8 mouse cellular contexts compared by ENCODE assay signal in genomic region chrX:155215501-155216248, GRCm38 (mm10). TPM values are rescaled to one million over a fixed set of nuclear protein-coding genes. Genes with fewer than 3 reads are reported as not detected.
A peak's percentile ranks its signal among the peaks of the same experiment; 100 is the strongest.
DNase-seq lines count a peak whose midpoint lies in the region; ATAC-seq and TF ChIP-seq lines count a peak whose summit lies in the region.

No protein-coding gene starts in this region.

- no peak overlapping the region; the same call in 1 of the 2 replicates for H3K27ac ChIP-seq in embryonic facial prominence, embryonic 10.5 days (replicated peaks)
- H3K27ac ChIP-seq in heart, embryonic 10.5 days, result peak overlapping the region; percentile 80
- H3K27ac ChIP-seq in lung, postnatal 0 days (ENCODE audit: low read length), result peak overlapping the region; percentile 91

- peak overlapping the region; percentile 62 for H3K4me3 ChIP-seq in embryonic facial prominence, embryonic 10.5 days
- H3K4me3 ChIP-seq in heart, embryonic 10.5 days, result peak overlapping the region; percentile 63
- peak overlapping the region; percentile 64 for H3K4me3 ChIP-seq in lung, postnatal 0 days (ENCODE audit: low read depth, low read length)

- peak; percentile 15 to 29 for DNase-seq in CD8-positive naive resting alpha-beta T cell, adult 2 months (ENCODE audit: low read depth in 2 of 2, low spot score in 2 of 2)
- peak; percentile 32 to 37 for DNase-seq in adrenal gland, adult 18-20 months (ENCODE audit: low spot score in 2 of 2)
- peak; percentile 38 for DNase-seq in embryonic facial prominence, embryonic 10.5 days (ENCODE audit: low spot score)
- peak; percentile 70 for DNase-seq in heart, embryonic 10.5 days (ENCODE audit: low spot score)
- peak; percentile 33 to 37 for DNase-seq in kidney, adult 8-10 months
- peak; percentile 35 for DNase-seq in lung, postnatal 0 days (ENCODE audit: low spot score)
- DNase-seq in retina, postnatal 7 days (ENCODE audit: low read depth, low spot score), result peak; percentile 2
- no peak for DNase-seq in ovary, adult 18-20 months (ENCODE audit: low spot score)

- peak; percentile 52 for ATAC-seq in lung, postnatal 0 days

- no peaks in the 10 kb centered on the region for H3K27me3 ChIP-seq in embryonic facial prominence, embryonic 10.5 days (replicated peaks; ENCODE audit: low read depth, poor library complexity, severe bottlenecking)
- H3K27me3 ChIP-seq in heart, embryonic 10.5 days (ENCODE audit: insufficient read depth, poor library complexity, severe bottlenecking), result no peaks in the 10 kb centered on the region
- no peaks in the 10 kb centered on the region for H3K27me3 ChIP-seq in lung, postnatal 0 days (replicated peaks; ENCODE audit: insufficient read depth, low read length)

- peak overlapping the region; percentile 52 for H3K4me2 ChIP-seq in lung, postnatal 0 days (replicated peaks; ENCODE audit: low read depth, low read length)

- TF ChIP-seq CTCF in lung, postnatal 0 days (IDR thresholded peaks at IDR 0.05), result no peak

- no peaks in the 10 kb centered on the region for H3K36me3 ChIP-seq in embryonic facial prominence, embryonic 10.5 days (replicated peaks)
- H3K36me3 ChIP-seq in heart, embryonic 10.5 days, result no peaks in the 10 kb centered on the region
- no peaks in the 10 kb centered on the region for H3K36me3 ChIP-seq in lung, postnatal 0 days (ENCODE audit: insufficient read depth, low read length)

- TF ChIP-seq EP300 in lung, postnatal 0 days (IDR thresholded peaks at IDR 0.05), result no peak

- peak overlapping the region; percentile 59 for H3K9ac ChIP-seq in lung, postnatal 0 days (replicated peaks; ENCODE audit: low read depth)

- no peaks in the 10 kb centered on the region for H3K4me1 ChIP-seq in embryonic facial prominence, embryonic 10.5 days
- H3K4me1 ChIP-seq in heart, embryonic 10.5 days, result no peaks in the 10 kb centered on the region
- H3K4me1 ChIP-seq in lung, postnatal 0 days (ENCODE audit: insufficient read depth, low read depth, low read length), result no peaks in the 10 kb centered on the region

- 30% methylated on average over 24 of the region's 24 CpGs for WGBS in embryonic facial prominence, embryonic 10.5 days
- WGBS in heart, embryonic 10.5 days, result 23% methylated on average over 22 of the region's 24 CpGs
- WGBS in lung, postnatal 0 days, result 13% methylated on average over 22 of the region's 24 CpGs

- no peaks in the 10 kb centered on the region for H3K9me3 ChIP-seq in embryonic facial prominence, embryonic 10.5 days
- no peaks in the 10 kb centered on the region for H3K9me3 ChIP-seq in heart, embryonic 10.5 days
- H3K9me3 ChIP-seq in lung, postnatal 0 days (ENCODE audit: low read length), result no peaks in the 10 kb centered on the region

RNA-seq across cellular contexts. Expression of gene Sat1, which starts 0.6 kb away (rescaled TPM):
- total RNA-seq in adrenal gland, adult 18-20 months (2021), result 100 to 1,000 TPM; 112 to 145 TPM
- 75.6 and 82.2 TPM in 2 replicates for polyA plus RNA-seq in embryonic facial prominence, embryonic 10.5 days (2016; fragmentation: Nextera tagmentation; extraction: Ambion mirVana)
- 56.9 and 78.5 TPM in 2 replicates for polyA plus RNA-seq in heart, embryonic 10.5 days (2016; fragmentation: Nextera tagmentation; extraction: Ambion mirVana)
- 420 and 480 TPM in 2 replicates for polyA plus RNA-seq in lung, postnatal 0 days (2015; fragmentation: Nextera tagmentation; extraction: Ambion mirVana)

RNA-seq across cellular contexts. Expression of gene Acot9, which starts 46.6 kb away (rescaled TPM):
- 10 to 100 TPM; 48.4 to 49.1 TPM for total RNA-seq in adrenal gland, adult 18-20 months (2021)
- 17.1 and 18.7 TPM in 2 replicates for polyA plus RNA-seq in embryonic facial prominence, embryonic 10.5 days (2016; fragmentation: Nextera tagmentation; extraction: Ambion mirVana)
- 32.4 and 34.8 TPM in 2 replicates for polyA plus RNA-seq in heart, embryonic 10.5 days (2016; fragmentation: Nextera tagmentation; extraction: Ambion mirVana)
- polyA plus RNA-seq in lung, postnatal 0 days (2015; fragmentation: Nextera tagmentation; extraction: Ambion mirVana), result 73.3 and 75.0 TPM in 2 replicates
